Mouse (Mus musculus) natural killer cell, adult 2 months (primary cell): ENCODE results near the gene Rassf8.

ENCODE experiments used
- DNase-seq, 2 experiments: peaks; one replicate each; pipeline ENCODE4 v3.0.0; 2022; ENCODE audit warnings: low spot score in 2 of 2

Rassf8 gene

DNA sequence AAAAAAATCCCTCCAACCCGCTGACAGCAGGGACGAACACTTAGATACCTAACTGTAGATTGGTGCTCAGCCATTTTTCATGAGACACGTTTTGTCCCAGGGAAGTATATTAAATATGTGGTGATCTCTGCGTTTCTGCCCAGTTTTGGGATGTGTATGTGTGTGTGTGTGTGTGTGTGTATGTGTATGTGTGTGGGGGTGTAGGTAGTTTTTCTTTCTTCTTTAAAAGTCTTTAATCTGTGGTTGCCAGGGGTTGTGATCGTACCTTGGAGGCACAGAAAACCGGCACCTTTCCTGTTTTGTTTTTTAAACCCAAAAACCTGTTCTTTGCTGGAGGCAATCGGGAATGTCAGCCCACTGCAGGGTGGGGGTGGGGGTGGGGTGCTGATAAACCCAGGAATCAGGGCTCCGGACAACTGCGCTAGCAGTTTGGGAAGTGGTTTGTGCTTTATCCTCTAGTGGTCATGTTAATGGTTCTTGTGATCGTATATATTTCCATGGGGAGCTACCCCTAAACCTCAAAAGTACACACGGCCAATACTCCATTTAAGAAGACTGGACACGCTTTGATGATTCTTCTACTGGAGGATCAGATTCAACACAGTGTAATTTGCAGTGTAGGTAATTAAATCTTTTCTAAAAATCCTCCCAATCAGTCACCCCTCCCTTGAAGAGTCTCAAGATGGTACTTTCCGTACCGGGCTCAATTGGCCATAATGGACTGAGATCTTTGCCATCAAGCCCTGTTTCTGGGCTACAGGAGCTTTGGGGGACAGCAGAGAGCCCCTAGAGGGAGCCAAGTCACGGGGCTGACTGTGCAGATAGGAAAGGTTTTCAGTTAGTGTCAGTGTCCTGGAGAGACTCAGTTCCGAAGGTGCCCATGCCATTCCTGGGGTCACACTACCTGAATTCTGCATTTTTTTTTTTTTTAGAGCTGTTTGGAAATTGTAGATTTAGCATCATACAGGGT, 1.4 kb downstream of the Rassf8 start:
- no peak for DNase-seq

- no peak for DNase-seq
Measured at GRCm38 (mm10) chr6:145750394-145750793, 3.8 kb downstream of the Rassf8 start.

DNA sequence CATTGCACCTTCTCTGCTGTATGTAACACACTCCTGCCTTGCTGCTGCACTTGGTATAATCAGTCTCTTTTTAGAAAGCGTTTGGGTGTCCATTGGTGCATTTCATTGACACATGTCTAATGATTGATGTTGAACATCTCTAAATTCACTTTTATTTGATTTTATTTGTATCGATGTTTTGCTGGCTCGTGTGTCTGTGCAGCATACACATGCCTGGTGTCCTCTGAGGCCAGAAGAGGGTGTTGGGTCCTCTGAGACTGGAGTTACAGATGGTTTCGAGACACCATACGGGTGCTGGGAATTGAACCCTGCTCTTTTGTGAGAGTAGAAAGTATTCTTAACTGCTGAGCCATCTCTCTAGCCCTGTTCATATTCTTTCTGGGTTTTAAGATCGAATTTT, 6.7 kb downstream of the Rassf8 start:
- DNase-seq, result no peak

GRCm38 (mm10) chr6:145754416-145754815, 7.9 kb downstream of the Rassf8 start:
- no peak for DNase-seq

DNA sequence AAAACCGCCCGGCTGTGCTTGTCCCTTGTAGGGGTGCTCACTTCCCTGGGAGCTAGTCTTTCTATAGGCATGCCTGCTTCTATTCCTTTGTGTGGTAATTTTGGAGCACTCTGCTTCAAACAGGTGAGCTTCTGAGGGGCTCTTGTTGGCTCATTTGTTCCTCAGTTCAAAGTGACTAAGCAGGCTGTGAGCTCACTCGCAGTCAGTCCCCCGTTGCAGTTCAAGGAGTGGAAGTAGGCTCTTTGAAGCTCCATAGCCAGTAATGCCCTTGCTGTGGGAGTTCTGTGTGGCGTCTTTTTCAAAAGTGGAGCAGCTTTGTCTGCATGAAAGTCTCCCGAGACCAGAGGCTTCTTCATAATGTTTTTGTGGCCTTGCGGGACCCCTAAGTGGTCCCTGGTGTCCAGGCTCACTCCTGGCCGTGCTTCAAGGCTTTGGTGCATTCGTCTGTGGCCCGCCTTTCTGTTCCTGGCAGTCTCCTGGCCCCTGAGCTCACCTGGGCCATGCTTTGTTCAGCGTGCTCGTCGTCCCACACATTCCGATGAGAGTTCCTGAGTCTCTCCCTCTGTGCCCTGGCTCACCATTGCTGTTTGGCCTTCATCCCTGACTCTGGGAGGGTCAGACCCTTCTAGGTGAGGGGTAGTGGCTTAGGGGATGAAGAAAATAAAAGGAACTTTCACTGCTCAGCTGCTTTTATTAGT, 9.5 kb downstream of the Rassf8 start:
- DNase-seq, result no peak

- no peak for DNase-seq
Measured at GRCm38 (mm10) chr6:145756640-145757005, 10.1 kb downstream of the Rassf8 start.

DNA sequence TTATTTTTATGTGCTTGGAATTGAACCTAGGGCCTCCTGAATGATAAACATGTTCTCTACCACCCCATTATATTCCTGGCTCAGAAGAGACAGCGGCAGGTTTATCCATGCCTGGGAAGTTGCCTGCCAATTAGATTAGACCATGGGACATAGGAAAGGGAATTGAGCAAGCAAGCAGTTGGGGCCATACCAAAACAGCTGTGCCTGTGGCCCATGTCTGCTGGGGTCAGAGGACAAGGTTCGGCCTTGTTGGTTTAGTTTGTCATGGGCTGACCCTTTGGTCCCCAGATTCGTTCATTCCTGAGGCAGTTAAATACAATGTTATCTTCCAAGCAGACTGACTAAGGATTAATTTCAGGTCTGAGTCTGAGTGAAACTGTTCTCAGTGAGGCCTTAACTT, 10.8 kb downstream of the Rassf8 start:
- no peak for DNase-seq

DNA sequence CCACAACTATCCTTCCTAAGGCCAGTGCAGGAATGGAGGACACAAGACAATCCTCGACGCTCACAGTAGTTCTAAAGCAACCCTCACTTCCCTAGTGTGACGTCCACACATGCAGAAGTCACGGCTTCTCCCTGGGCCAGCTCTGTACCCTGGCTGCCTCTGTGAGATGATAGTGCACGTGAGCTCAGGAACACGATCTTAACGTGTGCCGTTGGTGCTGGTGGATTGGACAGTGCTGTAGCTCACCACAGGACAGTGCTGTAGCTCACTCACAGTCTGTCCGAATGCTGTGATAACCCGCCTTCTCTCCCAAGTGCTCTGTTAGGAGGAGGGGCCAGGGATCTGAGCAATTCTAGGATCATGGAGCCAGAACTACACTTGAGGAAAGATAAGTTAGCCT, 12.1 kb downstream of the Rassf8 start:
- DNase-seq, result no peak

DNA sequence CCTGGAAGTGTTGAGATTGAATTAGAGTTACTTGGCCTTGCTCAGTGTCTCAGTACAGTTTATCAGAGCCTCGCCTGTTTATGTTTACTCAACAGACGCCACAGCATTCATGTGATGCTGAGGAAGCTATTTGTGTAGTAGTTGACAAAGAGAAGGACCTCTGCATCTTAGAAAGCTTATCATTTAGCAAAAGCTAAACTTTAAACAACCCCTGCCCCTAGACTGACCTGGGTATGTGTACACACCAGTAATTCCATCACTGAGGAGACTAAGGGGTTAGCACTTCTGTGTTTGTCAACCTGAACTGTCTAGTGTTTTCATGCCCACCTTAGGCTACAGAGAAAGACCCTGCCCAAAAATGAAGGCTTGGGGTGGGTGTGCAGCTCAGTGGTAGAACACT, 12.9 kb downstream of the Rassf8 start:
- DNase-seq, result no peak

GRCm38 (mm10) chr6:145760246-145761016, 13.9 kb downstream of the Rassf8 start:
- no peak for DNase-seq

DNA sequence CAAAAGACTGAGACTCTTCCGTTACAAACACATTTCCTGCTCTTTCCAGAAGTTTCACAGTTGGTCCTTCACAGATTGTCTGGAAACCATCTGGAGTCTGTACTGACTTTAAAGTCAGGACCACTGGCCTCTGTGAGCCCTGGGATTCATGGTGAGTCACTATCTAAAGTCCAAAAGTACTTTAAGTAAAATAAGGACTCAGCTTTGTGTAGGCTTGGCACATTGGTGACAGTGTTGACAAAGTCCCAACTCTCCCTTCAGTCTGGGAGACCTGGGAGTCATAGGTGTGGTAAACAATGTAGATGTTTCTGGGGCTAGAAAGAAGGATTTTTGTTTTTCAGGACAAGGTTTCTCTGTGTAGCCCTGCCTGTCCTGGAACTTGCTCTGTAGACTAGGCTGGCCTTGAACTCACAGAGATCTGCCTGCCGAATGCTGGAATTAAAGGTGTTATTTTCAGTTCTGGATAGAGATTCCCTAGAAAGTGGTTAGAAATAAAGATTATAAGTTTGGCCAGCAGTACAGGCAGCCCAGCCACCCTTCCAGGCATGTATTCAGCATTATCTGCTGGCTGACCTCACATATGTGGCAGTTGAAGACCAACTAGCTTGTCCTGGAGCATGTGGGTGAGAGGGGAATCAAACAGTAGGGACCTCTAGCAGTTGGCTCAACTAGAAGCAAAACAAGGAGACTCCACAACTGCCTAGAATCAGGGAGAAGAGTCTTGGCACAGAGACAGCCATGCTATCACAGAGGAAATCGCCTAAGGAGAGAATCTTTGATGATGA, 14.8 kb downstream of the Rassf8 start:
- DNase-seq, result no peak

- DNase-seq, result no peak
Measured at GRCm38 (mm10) chr6:145762016-145762415, 15.5 kb downstream of the Rassf8 start.

DNA sequence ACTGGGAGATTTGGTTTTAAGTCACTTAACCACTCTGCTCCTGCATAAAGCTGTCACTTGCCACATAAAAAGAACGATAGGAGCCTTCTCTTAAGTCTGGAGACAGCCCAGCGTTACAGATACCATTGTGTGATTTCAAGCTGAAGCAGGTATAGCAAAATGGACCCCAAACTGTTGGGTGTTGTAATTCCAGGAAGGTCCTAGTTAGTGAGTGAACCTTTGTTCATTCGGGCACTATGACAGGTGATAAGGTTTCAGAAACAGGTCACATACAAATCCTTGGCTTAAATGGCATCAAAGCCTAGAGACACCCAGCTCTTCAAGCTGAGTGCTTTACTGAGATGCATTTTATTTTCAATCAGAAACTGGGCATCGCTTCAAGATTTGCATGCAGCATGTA, 16.5 kb downstream of the Rassf8 start:
- no peak for DNase-seq

- DNase-seq, result no peak
Measured at GRCm38 (mm10) chr6:145765011-145765410, 18.5 kb downstream of the Rassf8 start.

DNA sequence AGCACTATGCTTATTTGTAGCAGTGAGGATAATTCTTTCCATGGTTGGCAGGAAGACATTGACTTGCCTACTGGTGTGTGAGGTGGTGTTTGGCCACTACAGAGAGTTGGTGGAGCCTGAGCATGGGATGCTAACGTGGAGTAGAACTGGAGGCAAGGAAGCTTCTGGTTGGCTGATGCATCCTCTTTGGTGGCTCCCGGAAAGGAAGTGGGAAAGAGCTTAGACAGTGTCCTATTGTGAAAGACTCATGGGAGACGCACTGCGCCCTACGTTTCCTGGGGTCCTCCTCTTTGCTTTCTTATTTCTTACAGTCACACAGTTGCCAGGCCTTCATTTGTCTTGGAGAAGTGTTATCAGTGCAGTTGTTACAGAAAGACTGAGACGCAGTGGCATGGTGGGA, 20.4 kb downstream of the Rassf8 start:
- DNase-seq, result no peak

- DNase-seq, result no peak
Measured at GRCm38 (mm10) chr6:145767637-145768036, 21.1 kb downstream of the Rassf8 start.

DNA sequence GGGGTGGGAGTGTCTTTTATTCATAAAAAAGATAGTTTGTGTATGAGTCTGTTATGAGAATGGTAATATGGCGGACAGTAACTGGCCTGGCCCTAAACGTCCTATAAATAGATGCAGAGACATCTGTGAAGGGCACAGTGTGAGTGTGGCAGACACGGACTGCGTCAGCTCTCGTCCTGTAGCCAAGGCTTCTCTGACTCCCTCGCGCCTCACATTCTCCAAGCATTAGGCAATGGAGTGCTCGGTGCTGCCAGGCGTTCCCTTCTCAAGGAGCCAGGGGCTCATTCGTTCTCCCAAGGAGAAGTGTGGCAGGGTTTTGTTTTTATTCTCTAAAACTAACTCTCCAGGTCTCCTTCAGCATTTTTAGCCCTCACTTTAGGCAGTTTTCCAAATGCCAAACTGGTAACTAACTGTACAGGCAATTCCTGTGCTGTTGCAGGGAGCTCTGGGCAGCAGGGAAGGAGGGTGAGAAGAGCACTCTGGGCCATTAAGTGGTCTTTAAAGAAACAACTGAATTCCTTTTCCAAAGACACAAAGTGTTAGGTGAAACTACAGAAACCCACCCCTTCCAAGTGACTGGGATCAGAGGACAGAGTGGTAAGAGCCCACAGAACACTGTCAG, 22.2 kb downstream of the Rassf8 start:
- DNase-seq, result no peak

- DNase-seq, result no peak
Measured at GRCm38 (mm10) chr6:145769855-145770254, 23.3 kb downstream of the Rassf8 start.

GRCm38 (mm10) chr6:145770272-145771000, 23.9 kb downstream of the Rassf8 start:
- no peak for DNase-seq

DNA sequence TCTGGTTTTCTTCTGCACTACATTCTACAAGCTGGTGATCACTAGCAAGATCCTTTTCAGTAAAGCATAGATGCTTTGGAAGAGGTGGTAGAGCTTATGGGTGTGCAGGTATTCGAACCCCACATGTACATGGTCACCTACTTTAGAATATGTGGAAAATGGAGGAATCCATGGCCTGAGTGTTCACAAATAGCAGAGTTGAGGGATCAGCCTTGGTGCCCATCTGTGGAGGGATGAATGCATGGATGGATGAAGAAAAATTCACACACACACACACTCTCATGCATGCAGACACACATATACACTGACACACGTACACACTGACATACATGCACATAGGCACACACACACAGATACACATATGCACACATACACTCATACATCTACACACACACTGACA, 27.9 kb downstream of the Rassf8 start:
- no peak for DNase-seq
